Mouse (Mus musculus) MEL (cell line): ENCODE measurements around the gene Rab10. TPM values are rescaled to one million over a fixed set of nuclear protein-coding genes. Genes with fewer than 3 reads are reported as not detected.

Experiments used
- DNase-seq: peaks from one replicate; pipeline ENCODE4 v3.0.0; 2011; ENCODE audit warnings: low read depth, low spot score
- H3K27ac ChIP-seq: 2 replicates; pipeline ENCODE4 v1.5.1; 2012; ENCODE audit warnings: low read depth, mild to moderate bottlenecking, control low read depth, low read length, moderate library complexity; ENCODE audit not compliant: control insufficient read depth
- H3K27me3 ChIP-seq, 2 experiments: fragments of 150-350 bp in 1 of 2; sonication (generic) in 1 of 2; 2 replicates each; pipeline ENCODE4 v1.6.1; 2012; ENCODE audit warnings: low read length in 2 of 2, mild to moderate bottlenecking in 2 of 2, improper control_type of control experiment in 1 of 2, moderate library complexity in 1 of 2; ENCODE audit not compliant: insufficient read depth in 2 of 2, control insufficient read depth in 1 of 2
- H3K36me3 ChIP-seq, 2 experiments: 2 replicates each; pipeline ENCODE4 v1.6.1; 2012 to 2014; ENCODE audit warnings: low read length in 2 of 2, improper control_type of control experiment in 1 of 2, inconsistent platforms in 1 of 2, mild to moderate bottlenecking in 1 of 2; ENCODE audit not compliant: insufficient read depth in 2 of 2, control insufficient read depth in 1 of 2
- H3K4me1 ChIP-seq, 2 experiments: fragments of 150-350 bp in 1 of 2; sonication (generic) in 1 of 2; 2 replicates each; pipeline ENCODE4 v1.6.1; 2012; ENCODE audit warnings: low read length in 2 of 2, improper control_type of control experiment in 1 of 2, mild to moderate bottlenecking in 1 of 2; ENCODE audit not compliant: insufficient read depth in 2 of 2, control insufficient read depth in 1 of 2
- H3K4me3 ChIP-seq, 2 experiments: fragments of 150-350 bp in 1 of 2; sonication (generic) in 1 of 2; 2 replicates each; pipeline ENCODE4 v1.5.1; 2012; ENCODE audit warnings: low read depth in 2 of 2, low read length in 2 of 2, mild to moderate bottlenecking in 2 of 2, moderate library complexity in 2 of 2, control low read depth in 1 of 2, improper control_type of control experiment in 1 of 2; ENCODE audit not compliant: control insufficient read depth in 1 of 2, insufficient read depth in 1 of 2
- H3K79me2 ChIP-seq: 2 replicates; pipeline ENCODE4 v1.6.1; 2012; ENCODE audit warnings: mild to moderate bottlenecking, low read length, moderate library complexity; ENCODE audit not compliant: control insufficient read depth, poor library complexity, insufficient read depth
- H3K9ac ChIP-seq: 2 replicates; pipeline ENCODE4 v1.6.1; 2012; ENCODE audit warnings: low read depth, mild to moderate bottlenecking, control low read depth, low read length, moderate library complexity; ENCODE audit not compliant: control insufficient read depth, poor library complexity, severe bottlenecking
- H3K9me3 ChIP-seq: fragments of 150-350 bp; sonication (generic); replicated peaks from 2 replicates; pipeline ENCODE4 v1.6.1; 2012; ENCODE audit warnings: mild to moderate bottlenecking, low read length, improper control_type of control experiment, moderate library complexity; ENCODE audit not compliant: insufficient read depth
- BHLHE40 ChIP-seq: IDR thresholded peaks from 2 replicates; pipeline ENCODE4 v1.6.1; 2012; ENCODE audit warnings: low read depth, mild to moderate bottlenecking, inconsistent platforms, low read length, improper control_type of control experiment, borderline replicate concordance
- CHD1 ChIP-seq: IDR thresholded peaks from 2 replicates; pipeline ENCODE4 v1.6.1; 2012; ENCODE audit warnings: low read depth, mild to moderate bottlenecking, inconsistent platforms, low read length, improper control_type of control experiment
- CHD2 ChIP-seq: IDR thresholded peaks from 2 replicates; pipeline ENCODE4 v1.6.1; 2011; ENCODE audit warnings: low read length, improper control_type of control experiment
- CTCF ChIP-seq, 3 experiments: IDR thresholded peaks in 2 of 3; conservative IDR thresholded peaks in 1 of 3; 2 replicates each; pipeline ENCODE4 v1.5.1; 2011 to 2012; ENCODE audit warnings: low read length in 3 of 3, low read depth in 2 of 3, mild to moderate bottlenecking in 2 of 3, improper control_type of control experiment in 1 of 3, inconsistent platforms in 1 of 3, mixed read lengths in 1 of 3, moderate library complexity in 1 of 3; ENCODE audit not compliant: control insufficient read depth in 1 of 3, insufficient read depth in 1 of 3, poor library complexity in 1 of 3, severe bottlenecking in 1 of 3
- E2F4 ChIP-seq: IDR thresholded peaks from 2 replicates; pipeline ENCODE4 v1.6.1; 2011; ENCODE audit warnings: low read depth, low read length, improper control_type of control experiment, borderline replicate concordance
- ELF1 ChIP-seq: IDR thresholded peaks from 2 replicates; pipeline ENCODE4 v1.6.1; 2014; ENCODE audit warnings: low read depth, mild to moderate bottlenecking, inconsistent platforms, low read length, improper control_type of control experiment, moderate library complexity
- EP300 ChIP-seq, 2 experiments: IDR thresholded peaks; 2 replicates each; pipeline ENCODE4 v1.6.1; 2011; ENCODE audit warnings: improper control_type of control experiment in 2 of 2, low read length in 2 of 2, low read depth in 1 of 2, mild to moderate bottlenecking in 1 of 2
- ETS1 ChIP-seq: IDR thresholded peaks from 2 replicates; pipeline ENCODE4 v1.6.1; 2012; ENCODE audit warnings: low read depth, mild to moderate bottlenecking, inconsistent platforms, low read length, improper control_type of control experiment, moderate library complexity
- GABPA ChIP-seq: IDR thresholded peaks from 2 replicates; pipeline ENCODE4 v1.6.1; 2012; ENCODE audit warnings: low read depth, mild to moderate bottlenecking, inconsistent platforms, low read length, improper control_type of control experiment, moderate library complexity
- GATA1 ChIP-seq: IDR thresholded peaks from 2 replicates; pipeline ENCODE4 v1.6.1; 2011; ENCODE audit warnings: low read depth, low read length, improper control_type of control experiment
- HCFC1 ChIP-seq: IDR thresholded peaks from 2 replicates; pipeline ENCODE4 v1.6.1; 2012; ENCODE audit warnings: low read depth, mild to moderate bottlenecking, inconsistent platforms, low read length, improper control_type of control experiment, moderate library complexity
- JUND ChIP-seq: IDR thresholded peaks from 2 replicates; pipeline ENCODE4 v1.6.1; 2011; ENCODE audit warnings: low read depth, mild to moderate bottlenecking, improper control_type of control experiment, low read length
- KAT2A ChIP-seq: conservative IDR thresholded peaks from 2 replicates; pipeline ENCODE4 v1.6.1; 2012; ENCODE audit warnings: low read depth, low read length, improper control_type of control experiment, inconsistent platforms
- MAFK ChIP-seq: IDR thresholded peaks from 2 replicates; pipeline ENCODE4 v1.6.1; 2011; ENCODE audit warnings: low read depth, mild to moderate bottlenecking, low read length, improper control_type of control experiment, borderline replicate concordance
- MAX ChIP-seq: IDR thresholded peaks from 2 replicates; pipeline ENCODE4 v1.6.1; 2011; ENCODE audit warnings: low read length, improper control_type of control experiment
- MAZ ChIP-seq: IDR thresholded peaks from 2 replicates; pipeline ENCODE4 v1.6.1; 2012; ENCODE audit warnings: low read depth, mild to moderate bottlenecking, inconsistent platforms, low read length, improper control_type of control experiment
- MXI1 ChIP-seq: IDR thresholded peaks from 2 replicates; pipeline ENCODE4 v1.6.1; 2011; ENCODE audit warnings: mild to moderate bottlenecking, low read depth, low read length, improper control_type of control experiment
- MYB ChIP-seq: IDR thresholded peaks from 2 replicates; pipeline ENCODE4 v1.6.1; 2011; ENCODE audit warnings: mild to moderate bottlenecking, low read depth, low read length, improper control_type of control experiment
- MYC ChIP-seq: IDR thresholded peaks from 2 replicates; pipeline ENCODE4 v1.6.1; 2011; ENCODE audit warnings: low read depth, mild to moderate bottlenecking, low read length, improper control_type of control experiment, moderate library complexity
- NELFE ChIP-seq: IDR thresholded peaks from 2 replicates; pipeline ENCODE4 v1.6.1; 2011; ENCODE audit warnings: low read depth, low read length, improper control_type of control experiment
- NRF1 ChIP-seq: IDR thresholded peaks from 2 replicates; pipeline ENCODE4 v1.6.1; 2014; ENCODE audit warnings: low read depth, mild to moderate bottlenecking, inconsistent platforms, low read length, improper control_type of control experiment, moderate library complexity; ENCODE audit not compliant: poor library complexity, insufficient read depth, severe bottlenecking
- POLR2AphosphoS2 ChIP-seq: IDR thresholded peaks from 2 replicates; pipeline ENCODE4 v1.6.1; 2011; ENCODE audit warnings: low read length, improper control_type of control experiment
- POLR2AphosphoS5 ChIP-seq: IDR thresholded peaks from 2 replicates; pipeline ENCODE4 v1.6.1; 2012; ENCODE audit warnings: low read depth, borderline replicate concordance, mild to moderate bottlenecking, inconsistent platforms, low read length, moderate library complexity, mixed read lengths
- RAD21 ChIP-seq: IDR thresholded peaks from 2 replicates; pipeline ENCODE4 v1.6.1; 2011; ENCODE audit warnings: mild to moderate bottlenecking, low read depth, low read length, improper control_type of control experiment
- RCOR1 ChIP-seq: IDR thresholded peaks from 2 replicates; pipeline ENCODE4 v1.6.1; 2012; ENCODE audit warnings: low read depth, mild to moderate bottlenecking, inconsistent platforms, low read length, improper control_type of control experiment
- SIN3A ChIP-seq: IDR thresholded peaks from 2 replicates; pipeline ENCODE4 v1.6.1; 2012; ENCODE audit warnings: low read length, improper control_type of control experiment, inconsistent platforms
- SMC3 ChIP-seq: IDR thresholded peaks from 2 replicates; pipeline ENCODE4 v1.6.1; 2011; ENCODE audit warnings: low read depth, low read length, improper control_type of control experiment
- TAL1 ChIP-seq: IDR thresholded peaks from 2 replicates; pipeline ENCODE4 v1.6.1; 2012; ENCODE audit warnings: mild to moderate bottlenecking, inconsistent platforms, low read length, moderate library complexity, mixed read lengths
- TBP ChIP-seq: IDR thresholded peaks from 2 replicates; pipeline ENCODE4 v1.8.0; 2011; ENCODE audit warnings: low read depth, low read length, improper control_type of control experiment
- TCF12 ChIP-seq: IDR thresholded peaks from 2 replicates; pipeline ENCODE4 v1.6.1; 2014; ENCODE audit warnings: low read depth, mild to moderate bottlenecking, inconsistent platforms, low read length, improper control_type of control experiment, moderate library complexity
- UBTF ChIP-seq: IDR thresholded peaks from 2 replicates; pipeline ENCODE4 v1.6.1; 2012; ENCODE audit warnings: low read depth, mild to moderate bottlenecking, inconsistent platforms, low read length, improper control_type of control experiment, moderate library complexity, borderline replicate concordance; ENCODE audit not compliant: insufficient read depth
- USF1 ChIP-seq: IDR thresholded peaks from 2 replicates; pipeline ENCODE4 v1.6.1; 2014; ENCODE audit warnings: low read depth, mild to moderate bottlenecking, inconsistent platforms, low read length, improper control_type of control experiment, moderate library complexity
- USF2 ChIP-seq, 2 experiments: IDR thresholded peaks; 2 replicates each; pipeline ENCODE4 v1.6.1; 2011 to 2012; ENCODE audit warnings: improper control_type of control experiment in 2 of 2, low read length in 2 of 2, borderline replicate concordance in 1 of 2, inconsistent platforms in 1 of 2, low read depth in 1 of 2, mild to moderate bottlenecking in 1 of 2; ENCODE audit not compliant: insufficient read depth in 1 of 2
- ZC3H11A ChIP-seq: IDR thresholded peaks from 2 replicates; pipeline ENCODE4 v1.6.1; 2012; ENCODE audit warnings: low read depth, mild to moderate bottlenecking, inconsistent platforms, low read length, improper control_type of control experiment
- ZKSCAN1 ChIP-seq: IDR thresholded peaks from 2 replicates; pipeline ENCODE4 v1.6.1; 2012; ENCODE audit warnings: low read depth, mild to moderate bottlenecking, inconsistent platforms, low read length, improper control_type of control experiment, moderate library complexity
- ZMIZ1 ChIP-seq: IDR thresholded peaks from 2 replicates; pipeline ENCODE4 v1.6.1; 2012; ENCODE audit warnings: low read depth, mild to moderate bottlenecking, inconsistent platforms, low read length, improper control_type of control experiment, moderate library complexity
- ZNF384 ChIP-seq: IDR thresholded peaks from 2 replicates; pipeline ENCODE4 v1.6.1; 2012; ENCODE audit warnings: low read depth, mild to moderate bottlenecking, inconsistent platforms, low read length, improper control_type of control experiment
- polyA plus RNA-seq, 2 experiments: library from polyadenylated mRNA; stranded (reverse) in 1 of 2; unstranded in 1 of 2; fragments of >175 nt in 1 of 2; fragments of >200 nt in 1 of 2; gene quantifications; 2 replicates each; pipeline versions ENCODE4 v1.2.1 to v1.2.4; 2012; ENCODE audit warnings: low replicate concordance in 2 of 2, low read depth in 1 of 2; ENCODE audit not compliant: insufficient read length in 2 of 2, insufficient read depth in 1 of 2, missing spikeins in 1 of 2
- total RNA-seq: library from RNA; depleted of rRNA; stranded (reverse); fragments of 300-350 nt; gene quantifications from 2 replicates; pipeline ENCODE4 v1.2.3, GENCODE M21; 2012

Rab10 gene
- total and polyA plus RNA-seq, 3 experiments: 41.3 to 71.8 (median 67.7) TPM

GRCm38 (mm10) chr12:3235646-3236161 lies 74.1 kb downstream of the Rab10 start:
- Histone ChIP-seq H3K27me3 (no peaks in the 10 kb centered on the region), H3K4me1 (peaks cover 0 to 3% of the 10 kb centered on the region in 2 experiments; a peak in 1 of 4 replicates), H3K4me3 (peak overlapping the region; percentile 56 to 94)
- TF ChIP-seq NRF1 (no peak), CHD2 (no peak), NELFE (peak; percentile 53), POLR2AphosphoS2 (no peak), MAZ (no peak), ZMIZ1 (no peak), MYB (no peak), CHD1 (no peak), ZNF384 (no peak), RAD21 (no peak; the same call in 1 of the 2 replicates), UBTF (no peak), USF2 (IDR thresholded peaks at IDR 0.05; ENCODE audit: borderline replicate concordance in 1 of 2, insufficient read depth in 1 of 2, low read depth in 1 of 2, low read length in 2 of 2) (no peak), GATA1 (no peak), TBP (0 out of 2 replicates have a peak, but pooled peaks have one; percentile 35), ELF1 (no peak), EP300 (IDR thresholded peaks at IDR 0.05; ENCODE audit: low read depth in 1 of 2, low read length in 2 of 2) (0 out of 4 replicates have a peak, but pooled peaks of 1 of the 2 experiments have one; percentile 26), GABPA (no peak), ETS1 (peak; percentile 78), MAX (peak; percentile 97), TCF12 (no peak), HCFC1 (no peak), E2F4 (no peak), TAL1 (no peak), ZKSCAN1 (no peak), ZC3H11A (no peak), BHLHE40 (peak; percentile 99), JUND (no peak), USF1 (peak; percentile 83), CTCF (IDR thresholded peaks at IDR 0.05 in 2 of 3, conservative IDR thresholded peaks at IDR 0.05 in 1 of 3; ENCODE audit: control insufficient read depth in 1 of 3, insufficient read depth in 1 of 3, low read depth in 2 of 3, low read length in 3 of 3, poor library complexity in 1 of 3, severe bottlenecking in 1 of 3) (peak; percentile 51 to 87 (median 77)), MYC (peak; percentile 75), MAFK (no peak), KAT2A (no peak), POLR2AphosphoS5 (no peak), RCOR1 (no peak; the same call in 1 of the 2 replicates), SIN3A (peak; percentile 85), MXI1 (peak; percentile 95), SMC3 (peak; percentile 59)

More at GRCm38 (mm10) chr12:3235646-3236161, 74.1 kb downstream of the Rab10 start:
- H3K9me3 ChIP-seq: no peaks in the 10 kb centered on the region
- H3K36me3 ChIP-seq: 0 out of 4 replicates have a peak, but pooled peaks cover 0 to 2% of the 10 kb centered on the region in 2 experiments
- H3K79me2 ChIP-seq: peaks cover 4% of the 10 kb centered on the region
- DNase-seq: peak; percentile 92
- H3K9ac ChIP-seq: peak overlapping the region; percentile 79
- H3K27ac ChIP-seq: peak overlapping the region; percentile 77
